18 mouse cellular contexts compared by ENCODE assay signal in the genomic region with DNA sequence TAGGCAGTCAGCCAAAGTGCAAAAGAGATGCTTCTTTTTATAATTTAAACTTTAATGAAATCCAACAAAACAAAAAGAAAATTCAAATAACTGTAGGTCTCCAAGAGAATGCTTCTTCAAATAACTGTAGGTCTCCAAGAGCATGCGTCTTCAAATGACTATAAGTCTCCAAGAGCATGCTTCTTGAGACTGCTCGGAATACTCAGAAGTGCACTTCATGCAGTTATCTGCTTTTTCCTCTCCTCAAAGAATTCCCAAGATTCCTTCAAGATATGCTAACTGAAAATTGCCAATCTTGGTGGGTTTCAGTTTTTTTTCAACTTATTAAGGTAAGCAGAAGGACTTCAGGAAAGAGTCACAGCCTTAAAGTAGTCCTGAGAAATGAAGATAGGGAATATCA.
"Had no signal": no experiment of that assay in that cellular context is flagged by ENCODE, and none has a peak within 500 bp of the region (broad histone marks: within the 10 kb centered on the region; RNA-seq: fewer than 3 reads in every experiment).

No protein-coding gene starts in this region.

- H3K4me3 ChIP-seq: liver, embryonic 12.5 days; midbrain, embryonic 10.5 days; midbrain, embryonic 12.5 days; myocyte; neural tube, embryonic 13.5 days; neural tube, embryonic 15.5 days had no signal

- H3K4me2 ChIP-seq: liver, embryonic 12.5 days; midbrain, embryonic 12.5 days; neural tube, embryonic 13.5 days; neural tube, embryonic 15.5 days had no signal

- ATAC-seq: liver, embryonic 12.5 days; midbrain, embryonic 16.5 days had no signal

- DNase-seq: lung, postnatal 14 days; lung, postnatal 36 days; midbrain, embryonic 14.5 days; right cerebral cortex, adult 18-20 months; right cerebral cortex, postnatal 25 days; right cerebral cortex, postnatal 4 days; spleen, adult 18-20 months; thymus, adult 18-20 months; thymus, postnatal 14 days; thymus, postnatal 36 days had no signal

- H3K9ac ChIP-seq: liver, embryonic 12.5 days; liver, embryonic 14.5 days; midbrain, embryonic 12.5 days; neural tube, embryonic 13.5 days; neural tube, embryonic 15.5 days had no signal

- H3K27me3 ChIP-seq: liver, embryonic 12.5 days; midbrain, embryonic 12.5 days; neural tube, embryonic 13.5 days; neural tube, embryonic 15.5 days had no signal

- H3K9me3 ChIP-seq: liver, embryonic 12.5 days; midbrain, embryonic 10.5 days; midbrain, embryonic 12.5 days; neural tube, embryonic 13.5 days; neural tube, embryonic 15.5 days had no signal

- H3K4me1 ChIP-seq: liver, embryonic 12.5 days; neural tube, embryonic 13.5 days; neural tube, embryonic 15.5 days had no signal

- H3K36me3 ChIP-seq: liver, embryonic 12.5 days; midbrain, embryonic 10.5 days; midbrain, embryonic 12.5 days; neural tube, embryonic 13.5 days; neural tube, embryonic 15.5 days had no signal

- H3K27ac ChIP-seq: liver, embryonic 12.5 days; liver, embryonic 14.5 days; midbrain, embryonic 10.5 days; midbrain, embryonic 12.5 days; neural tube, embryonic 13.5 days; neural tube, embryonic 15.5 days had no signal
